Mouse (Mus musculus) forebrain, embryonic 12.5 days (tissue): Measurements from ENCODE around the gene Gm7168. TPM values are rescaled to one million over a fixed set of nuclear protein-coding genes. Genes with fewer than 3 reads are reported as not detected.
"Not testable (repeated sequence)": the region's sequence is repeated elsewhere in the genome, so short reads cannot be mapped to it uniquely, and the experiment has no call there.

ENCODE experiments used
- ATAC-seq: fragments of 200-750 bp; cut with Nextera tagmentation; 2 replicates; pipeline ENCODE4 v1.8.0; 2017; ENCODE audit warnings: moderate TSS enrichment; ENCODE audit not compliant: low FRiP score
- H3K27ac ChIP-seq: fragments of 300-500 bp; sonication (generic); 2 replicates; pipeline ENCODE4 v1.5.1; 2016; ENCODE audit warnings: mild to moderate bottlenecking
- H3K27me3 ChIP-seq: fragments of 300-500 bp; sonication (generic); 2 replicates; pipeline ENCODE4 v1.6.1; 2016; ENCODE audit warnings: mild to moderate bottlenecking
- H3K36me3 ChIP-seq: fragments of 300-500 bp; sonication (generic); replicated peaks from 2 replicates; pipeline ENCODE4 v1.6.1; 2016; ENCODE audit warnings: mild to moderate bottlenecking
- H3K4me1 ChIP-seq: fragments of 300-500 bp; sonication (generic); 2 replicates; pipeline ENCODE4 v1.6.1; 2016
- H3K4me2 ChIP-seq: fragments of 300-500 bp; sonication (generic); 2 replicates; pipeline ENCODE4 v1.6.1; 2016; ENCODE audit warnings: mild to moderate bottlenecking, moderate library complexity
- H3K4me3 ChIP-seq: fragments of 300-500 bp; sonication (generic); replicated peaks from 2 replicates; pipeline ENCODE4 v1.5.1; 2016; ENCODE audit warnings: mild to moderate bottlenecking
- H3K9ac ChIP-seq: fragments of 300-500 bp; sonication (generic); 2 replicates; pipeline ENCODE4 v1.6.1; 2016; ENCODE audit warnings: mild to moderate bottlenecking
- H3K9me3 ChIP-seq: fragments of 300-500 bp; sonication (generic); 2 replicates; pipeline ENCODE4 v1.6.1; 2016
- WGBS: fragments of 180-500 bp; shearing (Covaris S2); methylation state at CpG from one replicate; pipeline ENCODE4 v1.1.7; 2016; 5-methylcytosine and 5-hydroxymethylcytosine counted together
- polyA plus RNA-seq: library from polyadenylated mRNA; unstranded; fragments of >200 nt; fragmentation: Nextera tagmentation; extraction: Ambion mirVana; gene quantifications from 2 replicates; pipeline ENCODE4 v1.2.1, GENCODE M21; 2016

Gene Gm7168
- polyA plus RNA-seq = not detected in 2 replicates

DNA sequence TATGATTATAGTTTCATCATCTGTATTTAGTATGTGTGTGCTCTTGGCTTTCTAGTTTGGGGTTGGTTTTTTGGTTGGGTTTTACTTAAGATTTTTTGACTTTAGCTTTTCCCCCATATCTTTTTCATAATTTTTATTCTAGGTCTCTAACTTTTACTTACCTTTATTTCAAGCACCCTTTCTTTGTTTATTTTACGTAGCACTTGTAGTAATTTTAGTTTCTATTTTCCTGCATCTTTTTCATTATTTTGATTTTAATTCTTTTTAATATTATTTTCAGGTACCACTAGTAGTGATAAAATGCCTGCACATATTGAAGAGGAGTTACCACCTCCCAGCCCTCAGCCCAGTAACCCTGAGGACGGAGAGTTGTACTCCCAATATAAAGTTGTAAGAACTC lies at the start of gene Gm7168:
Gene Gm7168 (plus strand): TSS at position 301 of the 400 bp plus-strand sequence.
- H3K9ac ChIP-seq, ATAC-seq, H3K9me3 ChIP-seq, H3K4me1 ChIP-seq, H3K4me3 ChIP-seq, H3K27me3 ChIP-seq, H3K27ac ChIP-seq, H3K4me2 ChIP-seq, H3K36me3 ChIP-seq: not testable (repeated sequence)
- WGBS = 86% methylated on average over 1 of the region's 2 CpGs

DNA sequence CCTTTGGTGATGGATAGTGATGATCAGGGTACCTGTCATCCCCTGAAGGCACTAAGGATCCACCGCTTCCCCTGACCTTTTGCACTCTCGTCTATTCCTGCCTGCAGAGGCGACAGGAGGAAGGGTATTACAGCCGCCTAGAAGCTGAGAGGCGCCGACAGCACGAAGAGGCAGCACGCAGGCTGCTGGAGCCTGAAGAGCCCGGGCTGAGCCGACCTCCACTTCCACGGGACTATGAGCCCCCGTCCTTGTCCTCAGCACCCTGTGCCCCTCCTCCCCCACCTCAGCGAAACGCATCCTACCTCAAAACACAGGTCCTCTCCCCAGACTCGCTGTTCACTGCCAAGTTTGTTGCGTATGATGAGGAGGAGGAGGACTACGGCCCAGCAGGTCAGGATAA lies 49.3 kb upstream of the Gm7168 start:
- 93% methylated on average over 17 of the region's 17 CpGs for WGBS
- no peak overlapping the region for H3K9ac ChIP-seq
- peaks cover 62% of the 10 kb centered on the region for H3K36me3 ChIP-seq
- no peak for ATAC-seq
- no peak overlapping the region for H3K4me3 ChIP-seq
- H3K4me2 ChIP-seq = no peak overlapping the region
- H3K27me3 ChIP-seq = no peaks in the 10 kb centered on the region
- no peak overlapping the region for H3K27ac ChIP-seq
- no peaks in the 10 kb centered on the region for H3K9me3 ChIP-seq
- no peaks in the 10 kb centered on the region for H3K4me1 ChIP-seq

DNA sequence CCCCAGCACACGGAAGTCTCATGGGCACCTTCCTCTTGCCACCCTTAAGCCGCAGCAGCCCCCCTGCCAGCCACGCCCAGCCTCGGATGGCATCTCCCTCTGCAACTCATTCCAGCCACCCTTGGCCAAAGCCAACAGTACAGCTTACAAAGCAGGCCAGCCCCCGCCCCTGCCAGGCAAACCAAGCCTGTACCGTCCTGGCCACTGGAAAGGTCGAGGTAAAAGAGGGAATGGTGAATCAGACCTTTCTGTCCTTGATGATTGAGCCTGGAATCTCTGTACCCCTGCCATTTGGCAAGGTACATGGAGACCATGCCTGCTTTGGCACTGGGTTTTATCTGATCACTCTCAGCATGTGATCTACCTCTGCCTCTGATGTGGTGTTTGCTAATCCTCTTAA lies 48.9 kb upstream of the Gm7168 start:
- no peak overlapping the region for H3K9ac ChIP-seq
- no peak overlapping the region for H3K27ac ChIP-seq
- no peak overlapping the region for H3K4me2 ChIP-seq
- H3K4me1 ChIP-seq = no peaks in the 10 kb centered on the region
- ATAC-seq = no peak
- H3K36me3 ChIP-seq = peaks cover 66% of the 10 kb centered on the region
- H3K27me3 ChIP-seq = no peaks in the 10 kb centered on the region
- no peaks in the 10 kb centered on the region for H3K9me3 ChIP-seq
- 91% methylated on average over 7 of the region's 7 CpGs for WGBS
- H3K4me3 ChIP-seq = no peak overlapping the region

DNA sequence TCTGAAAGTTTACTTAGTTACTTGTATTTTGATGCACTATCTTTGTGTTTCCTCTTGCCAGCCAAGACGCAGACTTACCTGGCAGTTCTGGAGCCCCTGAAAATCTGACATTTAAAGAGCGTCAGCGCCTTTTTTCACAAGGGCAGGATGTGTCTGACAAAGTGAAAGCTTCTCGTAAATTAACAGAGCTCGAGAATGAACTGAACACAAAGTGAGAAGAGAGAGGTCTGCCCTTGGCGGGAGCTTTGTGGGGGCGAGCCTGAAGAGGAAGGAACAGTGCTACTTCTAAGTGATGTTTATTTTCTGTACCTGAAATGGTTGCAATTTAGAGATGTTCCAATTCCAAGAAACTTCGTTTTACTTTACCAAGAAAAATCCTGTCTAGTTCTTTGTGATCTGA lies 44.4 kb upstream of the Gm7168 start:
- ATAC-seq = no peak
- no peak overlapping the region for H3K4me3 ChIP-seq
- H3K9ac ChIP-seq = no peak overlapping the region
- WGBS = 94% methylated on average over 8 of the region's 8 CpGs
- H3K4me1 ChIP-seq = no peaks in the 10 kb centered on the region
- H3K27ac ChIP-seq = no peak overlapping the region
- H3K36me3 ChIP-seq = peaks cover 69% of the 10 kb centered on the region
- H3K4me2 ChIP-seq = no peak overlapping the region
- H3K27me3 ChIP-seq = no peaks in the 10 kb centered on the region
- H3K9me3 ChIP-seq = no peaks in the 10 kb centered on the region

DNA sequence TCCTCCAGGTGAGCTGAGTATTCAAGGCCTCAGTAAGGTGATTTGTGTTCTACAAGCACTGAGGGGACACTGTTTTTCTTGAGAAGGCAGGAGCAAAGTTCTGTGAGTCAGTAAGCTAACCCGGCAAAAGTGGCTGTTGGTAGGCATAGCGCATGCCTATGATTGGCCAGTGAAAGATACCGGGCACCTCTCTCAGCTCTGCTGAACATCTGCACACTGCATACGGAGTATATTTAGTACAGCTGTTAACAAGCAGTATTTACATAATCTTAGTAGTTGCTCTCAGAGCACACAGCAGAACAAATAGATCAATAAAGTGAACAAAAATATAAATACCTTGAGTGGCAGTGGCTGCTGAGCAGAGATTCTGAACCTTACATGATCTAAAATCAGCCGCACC lies 41.1 kb upstream of the Gm7168 start:
- no peak overlapping the region for H3K4me2 ChIP-seq
- 90% methylated on average over 5 of the region's 5 CpGs for WGBS
- peaks cover 47% of the 10 kb centered on the region for H3K36me3 ChIP-seq

DNA sequence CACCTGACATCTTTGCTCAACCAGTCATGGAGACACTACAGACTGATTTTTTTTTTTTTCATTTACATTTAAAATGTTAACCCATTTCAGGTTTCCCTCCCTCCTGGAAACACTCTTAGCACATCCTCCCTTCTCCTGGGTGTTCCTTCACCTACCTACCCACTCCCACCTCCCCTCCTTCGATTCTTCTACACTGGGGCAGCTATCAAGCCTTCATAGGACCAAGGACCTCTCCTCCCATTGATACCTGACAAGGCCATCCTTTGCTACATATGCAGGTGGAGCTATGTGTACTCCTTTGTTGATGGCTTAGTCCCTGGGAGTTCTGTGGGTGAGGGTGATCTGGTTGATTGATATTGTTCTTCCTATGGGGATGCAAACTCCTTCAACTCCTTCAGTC lies 40.5 kb upstream of the Gm7168 start:
- Histone ChIP-seq H3K27ac (no peak overlapping the region), H3K9ac (no peak overlapping the region), H3K9me3 (no peaks in the 10 kb centered on the region), H3K4me3 (no peak overlapping the region), H3K4me1 (no peaks in the 10 kb centered on the region), H3K27me3 (no peaks in the 10 kb centered on the region), H3K36me3 (peaks cover 43% of the 10 kb centered on the region), H3K4me2 (no peak overlapping the region)
- 89% methylated on average over 1 of the region's 1 CpGs for WGBS
- ATAC-seq = no peak

More for the DNA sequence above, 41.1 kb upstream of the Gm7168 start:
- H3K9ac ChIP-seq = no peak overlapping the region
- H3K9me3 ChIP-seq = no peaks in the 10 kb centered on the region
- H3K4me3 ChIP-seq = no peak overlapping the region
- H3K4me1 ChIP-seq = no peaks in the 10 kb centered on the region
- H3K27me3 ChIP-seq = no peaks in the 10 kb centered on the region
- no peak for ATAC-seq
- no peak overlapping the region for H3K27ac ChIP-seq

DNA sequence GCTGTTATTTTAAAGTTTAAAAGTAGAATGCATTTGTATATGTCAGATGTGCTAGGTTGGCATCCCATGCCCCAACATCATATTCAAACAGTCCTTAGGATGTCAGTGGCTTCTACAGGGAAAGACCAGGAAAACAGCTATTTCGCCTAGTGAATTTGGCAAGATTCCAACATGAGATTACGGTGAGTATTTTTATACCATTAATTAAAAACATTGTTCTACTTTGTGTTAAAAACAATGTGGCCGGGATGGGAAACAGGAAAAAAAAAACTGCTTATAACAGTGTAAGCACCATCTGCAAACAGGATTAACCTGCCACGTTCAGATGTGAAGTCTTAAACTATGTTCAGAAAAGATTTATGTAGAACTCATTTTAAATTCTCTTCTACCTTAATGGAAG lies 34.2 kb upstream of the Gm7168 start:
- ATAC-seq = no peak
- H3K9me3 ChIP-seq = no peaks in the 10 kb centered on the region
- H3K4me3 ChIP-seq = no peak overlapping the region
- WGBS = 72% methylated on average over 4 of the region's 4 CpGs
- no peaks in the 10 kb centered on the region for H3K36me3 ChIP-seq
- no peak overlapping the region for H3K27ac ChIP-seq
- H3K27me3 ChIP-seq = no peaks in the 10 kb centered on the region
- no peaks in the 10 kb centered on the region for H3K4me1 ChIP-seq
- H3K9ac ChIP-seq = no peak overlapping the region
- H3K4me2 ChIP-seq = no peak overlapping the region

DNA sequence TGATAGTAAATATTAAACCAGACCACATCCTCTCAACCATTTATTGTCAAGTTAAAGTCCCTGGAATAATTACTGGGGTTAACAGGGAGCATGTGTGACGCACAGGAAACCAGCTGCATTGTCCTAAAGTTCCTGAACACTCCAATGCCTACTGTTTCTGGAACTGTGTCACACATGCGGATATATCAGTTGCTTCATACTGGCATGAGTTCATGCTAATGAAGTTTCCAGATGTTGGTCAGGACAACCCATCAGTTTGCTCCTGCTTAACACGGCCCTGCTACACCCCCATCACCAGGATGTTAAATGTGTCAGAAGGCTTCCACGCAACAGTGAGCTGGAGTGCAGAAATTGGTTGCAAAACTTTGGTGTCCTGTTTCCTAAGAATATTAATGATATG lies 33.6 kb upstream of the Gm7168 start:
- Histone ChIP-seq H3K36me3 (no peaks in the 10 kb centered on the region), H3K4me1 (no peaks in the 10 kb centered on the region), H3K9me3 (no peaks in the 10 kb centered on the region), H3K9ac (no peak overlapping the region), H3K27me3 (no peaks in the 10 kb centered on the region), H3K4me3 (no peak overlapping the region), H3K4me2 (no peak overlapping the region), H3K27ac (no peak overlapping the region)
- 87% methylated on average over 4 of the region's 4 CpGs for WGBS
- no peak for ATAC-seq

DNA sequence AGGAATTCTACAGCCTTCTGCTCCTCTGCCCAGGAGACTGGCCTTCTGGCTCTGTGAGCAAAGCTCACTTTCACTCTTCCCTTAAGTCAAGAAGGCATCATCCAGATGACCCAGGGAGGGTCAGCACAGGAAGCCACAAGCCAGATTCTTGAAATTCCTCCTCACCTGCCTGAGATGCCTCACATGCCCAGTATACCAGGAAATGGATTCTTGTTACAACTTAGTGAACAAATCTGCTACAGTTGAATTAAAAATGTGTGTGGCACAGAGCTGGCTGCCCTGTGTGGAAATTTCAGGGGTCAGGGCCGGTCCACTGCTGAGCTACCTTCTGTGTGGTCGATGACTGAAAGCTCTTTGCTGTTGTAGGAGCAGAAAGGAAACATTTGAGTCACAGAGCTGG lies 27.4 kb upstream of the Gm7168 start:
- 73% methylated on average over 2 of the region's 2 CpGs for WGBS
- ATAC-seq = no peak
- no peaks in the 10 kb centered on the region for H3K27me3 ChIP-seq
- H3K36me3 ChIP-seq = no peaks in the 10 kb centered on the region
- H3K9me3 ChIP-seq = no peaks in the 10 kb centered on the region
- H3K4me2 ChIP-seq = no peak overlapping the region
- no peak overlapping the region for H3K9ac ChIP-seq
- H3K4me1 ChIP-seq = no peaks in the 10 kb centered on the region
- H3K27ac ChIP-seq = no peak overlapping the region
- no peak overlapping the region for H3K4me3 ChIP-seq

DNA sequence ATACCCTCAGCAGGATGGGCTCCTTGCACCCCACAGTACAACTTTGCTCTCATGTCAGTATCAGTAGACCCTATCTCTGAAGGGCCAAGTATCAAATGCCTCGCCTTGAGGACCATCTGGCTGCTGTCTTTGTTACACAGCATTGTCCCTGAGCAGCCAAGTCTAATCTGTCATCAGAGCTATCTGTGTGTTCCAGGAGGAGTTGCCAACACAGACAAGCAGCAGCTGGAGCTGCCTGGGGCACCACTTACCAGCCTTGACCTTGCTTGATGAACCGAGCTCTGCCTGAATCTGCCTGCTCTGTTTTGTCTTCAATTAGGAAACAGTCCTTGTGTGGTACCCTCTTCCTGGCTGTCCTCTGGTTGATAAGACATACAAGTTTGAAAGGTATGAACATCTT lies 24.8 kb upstream of the Gm7168 start:
- Histone ChIP-seq H3K4me1 (no peaks in the 10 kb centered on the region), H3K27ac (no peak overlapping the region), H3K4me2 (no peak overlapping the region), H3K9me3 (no peaks in the 10 kb centered on the region), H3K9ac (no peak overlapping the region), H3K36me3 (no peaks in the 10 kb centered on the region), H3K27me3 (no peaks in the 10 kb centered on the region), H3K4me3 (no peak overlapping the region)
- WGBS = 87% methylated on average over 2 of the region's 2 CpGs
- ATAC-seq = no peak

DNA sequence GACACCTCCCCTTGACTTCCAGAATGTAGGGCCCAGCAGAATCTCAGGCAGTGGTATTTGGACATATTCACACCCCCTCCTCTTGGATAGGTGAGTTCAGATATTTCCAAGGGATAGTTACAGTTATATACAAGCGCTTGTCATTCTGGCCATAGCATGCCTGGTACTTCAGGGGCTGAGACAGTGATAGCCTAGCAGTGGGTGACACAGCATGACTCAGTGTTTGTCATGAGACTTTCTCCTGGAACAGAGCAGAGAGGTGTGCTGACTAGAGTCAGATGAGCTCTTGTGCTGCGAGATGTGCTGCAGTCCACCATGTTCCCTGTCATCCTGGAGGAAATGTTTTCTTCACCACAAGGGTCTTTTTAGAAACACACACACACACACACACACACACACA lies 23.6 kb upstream of the Gm7168 start:
- no peak for ATAC-seq
- H3K4me2 ChIP-seq = no peak overlapping the region
- no peaks in the 10 kb centered on the region for H3K27me3 ChIP-seq
- H3K27ac ChIP-seq = no peak overlapping the region
- H3K4me1 ChIP-seq = no peaks in the 10 kb centered on the region
- no peaks in the 10 kb centered on the region for H3K9me3 ChIP-seq
- WGBS = 86% methylated on average over 2 of the region's 2 CpGs
- no peak overlapping the region for H3K9ac ChIP-seq
- H3K36me3 ChIP-seq = no peaks in the 10 kb centered on the region
- no peak overlapping the region for H3K4me3 ChIP-seq

DNA sequence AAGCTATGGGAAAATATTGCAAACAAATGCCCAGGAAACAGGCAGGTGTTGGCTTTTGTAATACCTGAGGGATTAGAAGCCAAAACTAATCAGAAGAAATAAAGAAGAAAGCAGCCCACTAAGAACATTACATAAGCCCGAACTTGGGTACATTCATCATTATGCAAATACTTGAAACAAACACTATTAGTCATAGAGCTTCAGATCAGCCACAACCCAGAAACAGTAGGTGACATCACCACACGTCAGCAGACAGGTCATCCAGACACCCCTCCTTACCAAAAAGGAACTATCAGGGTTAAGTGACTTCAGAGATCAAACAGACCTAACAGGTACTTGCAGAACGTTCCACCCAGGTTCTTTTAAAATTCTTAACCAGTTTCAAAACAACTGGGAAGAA lies 22.2 kb upstream of the Gm7168 start:
- Histone ChIP-seq H3K9ac (no peak overlapping the region), H3K4me3 (no peak overlapping the region), H3K9me3 (no peaks in the 10 kb centered on the region), H3K4me2 (no peak overlapping the region), H3K27me3 (no peaks in the 10 kb centered on the region), H3K4me1 (no peaks in the 10 kb centered on the region), H3K27ac (no peak overlapping the region), H3K36me3 (no peaks in the 10 kb centered on the region)
- 62% methylated on average over 3 of the region's 3 CpGs for WGBS
- no peak for ATAC-seq

DNA sequence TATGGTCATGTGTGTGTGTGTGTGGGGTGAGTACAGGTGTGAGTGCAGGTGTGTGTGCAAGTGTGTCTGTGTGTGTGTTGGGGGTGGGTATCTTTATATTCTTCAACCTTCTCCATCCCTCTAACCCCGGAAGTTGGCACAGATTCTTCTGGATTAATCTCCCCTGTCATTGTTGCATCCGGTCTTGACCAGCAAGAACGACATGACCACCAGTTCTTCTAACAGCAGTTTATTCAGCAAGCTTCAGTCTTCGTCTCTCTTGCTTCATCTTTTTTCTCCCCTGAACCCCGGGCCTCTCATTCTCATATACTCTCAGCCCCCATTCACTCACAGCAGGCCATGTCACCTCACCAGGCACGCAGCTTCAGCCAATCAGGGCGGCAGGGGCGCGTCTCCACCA lies 17.8 kb upstream of the Gm7168 start:
- Histone ChIP-seq H3K9me3 (no peaks in the 10 kb centered on the region), H3K4me1 (no peaks in the 10 kb centered on the region)
- 85% methylated on average over 9 of the region's 9 CpGs for WGBS

DNA sequence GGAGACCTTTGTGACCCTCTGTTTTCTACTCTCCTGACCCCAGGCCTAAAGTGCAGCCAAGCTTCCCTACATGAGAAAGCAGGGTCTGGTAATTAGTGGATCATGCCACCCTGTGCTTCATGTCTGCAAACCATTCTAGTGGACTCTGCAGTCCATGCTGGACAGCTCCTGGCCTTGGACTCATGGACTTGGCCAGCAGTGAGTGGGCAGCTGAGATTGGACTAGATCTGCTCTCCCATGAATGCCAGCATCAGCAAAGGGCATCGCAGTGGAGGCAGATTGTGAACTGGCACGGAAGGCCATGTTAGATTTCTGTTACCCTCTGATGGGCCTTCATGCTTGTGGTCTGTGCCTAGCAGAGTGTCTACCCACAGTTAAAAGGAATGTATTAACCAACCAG lies 12.8 kb upstream of the Gm7168 start:
- WGBS = 95% methylated on average over 2 of the region's 2 CpGs
- H3K4me2 ChIP-seq, H3K36me3 ChIP-seq, H3K4me3 ChIP-seq, ATAC-seq, H3K27ac ChIP-seq, H3K9me3 ChIP-seq, H3K27me3 ChIP-seq, H3K9ac ChIP-seq, H3K4me1 ChIP-seq: not testable (repeated sequence)

More for the DNA sequence above, 17.8 kb upstream of the Gm7168 start:
- ATAC-seq = no peak
- Histone ChIP-seq H3K4me2 (no peak overlapping the region), H3K36me3 (no peaks in the 10 kb centered on the region), H3K4me3 (no peak overlapping the region), H3K27me3 (no peaks in the 10 kb centered on the region), H3K9ac (no peak overlapping the region), H3K27ac (no peak overlapping the region)
